Mouse (Mus musculus) frontal cortex, postnatal 25 days (tissue): ENCODE data around the gene Lamb2.

Experiments used
- DNase-seq, 2 experiments: peaks; one replicate each; pipeline ENCODE4 v3.0.0; 2022; ENCODE audit warnings: low spot score in 2 of 2

The Lamb2 gene

GRCm38 (mm10) chr9:108479721-108480351 lies at the start of gene Lamb2:
Gene Lamb2, plus strand, starts transcription at chr9:108479736.
- no peak for DNase-seq

- no peak for DNase-seq
Measured at GRCm38 (mm10) chr9:108431431-108432067, 48.0 kb upstream of the Lamb2 start.

- DNase-seq, result no peak
Measured at GRCm38 (mm10) chr9:108436182-108436581, 43.4 kb upstream of the Lamb2 start, which contains the start of gene BC048562. Gene BC048562, plus strand, starts transcription at chr9:108436482.

GRCm38 (mm10) chr9:108439176-108439575 lies 40.4 kb upstream of the Lamb2 start:
- no peak for DNase-seq

GRCm38 (mm10) chr9:108440485-108440884 lies 39.1 kb upstream of the Lamb2 start:
- peak in 1 of 2 experiments; percentile 24 for DNase-seq

DNA sequence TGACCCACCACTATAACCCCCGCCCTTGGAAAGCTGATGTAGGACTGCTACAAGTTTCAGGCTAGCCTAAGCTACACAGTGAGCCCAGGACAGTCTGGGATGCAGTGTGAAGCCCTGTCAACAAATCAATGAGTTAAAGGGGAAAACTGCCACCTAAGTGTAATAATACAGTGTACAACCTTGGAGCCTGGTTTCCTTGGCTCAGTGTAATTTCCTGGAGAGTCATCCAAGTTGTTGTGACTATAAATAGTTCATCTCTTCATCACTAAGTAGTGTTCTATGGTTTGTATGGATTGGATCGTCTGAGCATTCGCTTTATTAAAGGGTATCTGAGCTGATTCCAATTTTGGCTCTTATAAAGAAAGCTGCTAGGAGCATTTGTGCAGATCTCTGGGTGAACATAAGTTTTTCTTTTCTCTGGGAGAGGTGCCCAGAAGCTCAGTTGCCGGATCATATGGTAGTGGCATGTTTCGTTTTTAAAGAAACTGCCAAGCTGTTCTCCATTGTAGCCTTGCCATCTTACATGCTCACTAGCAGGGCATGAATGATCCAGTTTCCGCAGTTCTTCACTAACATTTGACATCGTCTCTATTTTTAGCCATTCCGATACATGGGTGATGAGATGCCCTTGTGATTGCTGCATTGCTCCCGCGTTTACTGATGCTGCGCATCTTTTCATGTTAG lies 38.2 kb upstream of the Lamb2 start:
- no peak for DNase-seq

DNA sequence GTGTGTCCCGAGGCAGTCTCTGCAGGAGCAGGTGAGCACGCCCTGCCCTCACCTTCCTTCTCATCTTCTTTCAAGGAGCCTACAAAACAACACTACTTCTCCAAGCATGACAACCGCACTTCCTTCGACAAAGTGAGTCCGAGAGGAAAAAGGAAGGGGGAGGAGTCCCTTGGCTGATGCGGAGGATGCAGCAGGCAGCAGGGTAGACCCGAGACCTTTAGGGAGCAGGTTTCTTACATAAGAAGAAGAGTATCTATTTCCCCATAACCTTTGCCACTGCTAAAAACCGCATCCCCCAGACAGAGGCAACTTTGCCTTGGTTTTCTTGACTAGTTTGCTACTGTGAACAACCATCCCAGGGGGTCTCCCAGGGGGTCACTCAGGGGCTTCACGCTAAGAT lies 34.4 kb upstream of the Lamb2 start:
- DNase-seq, result no peak

- DNase-seq, result peak in 1 of 2 experiments; percentile 38
Measured at GRCm38 (mm10) chr9:108449860-108450259, 29.7 kb upstream of the Lamb2 start.

DNA sequence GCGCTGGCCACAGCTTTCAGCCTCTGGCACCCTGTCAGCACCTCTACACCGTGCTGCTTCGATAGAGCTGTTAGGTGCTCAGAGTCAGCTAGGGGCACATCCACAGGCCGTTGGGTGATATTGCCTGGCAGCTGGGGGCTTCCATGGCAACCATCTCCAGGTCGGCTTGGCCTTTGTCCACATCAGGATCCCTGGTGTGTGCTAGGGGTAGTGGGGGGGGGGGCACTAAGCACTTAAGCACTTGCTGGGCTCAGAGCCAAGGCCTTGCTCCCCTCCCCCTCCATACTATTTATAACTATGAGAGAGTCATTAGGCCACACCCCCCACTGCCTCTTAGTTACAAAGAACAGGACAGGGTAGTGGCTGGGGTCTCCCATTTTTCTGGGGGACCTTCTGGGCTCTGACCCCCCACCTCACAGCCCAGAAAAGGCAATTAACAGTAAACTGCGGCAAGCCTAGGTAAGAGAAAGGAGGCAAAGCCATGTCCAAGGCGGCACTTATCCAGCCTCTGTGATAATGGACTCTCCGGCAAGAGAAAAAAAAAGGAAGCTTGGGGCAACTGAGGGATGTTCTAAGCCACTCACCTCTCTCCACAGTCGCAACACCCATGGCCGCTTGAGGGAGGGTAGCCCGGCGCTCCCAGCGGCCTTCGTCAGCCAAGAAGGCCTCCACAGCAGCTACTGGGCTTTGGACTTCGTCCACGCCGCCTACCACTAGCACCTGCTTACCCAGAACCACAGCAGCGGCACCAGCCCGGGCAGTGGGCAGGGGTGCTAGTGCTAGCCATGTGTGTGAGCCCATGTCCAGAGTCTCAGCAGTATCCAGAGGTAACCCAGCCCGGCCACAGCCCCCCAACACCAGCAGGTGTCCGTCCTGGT lies 29.0 kb upstream of the Lamb2 start:
- DNase-seq, result no peak

- no peak for DNase-seq
Measured at GRCm38 (mm10) chr9:108451170-108451493, 28.4 kb upstream of the Lamb2 start.

DNA sequence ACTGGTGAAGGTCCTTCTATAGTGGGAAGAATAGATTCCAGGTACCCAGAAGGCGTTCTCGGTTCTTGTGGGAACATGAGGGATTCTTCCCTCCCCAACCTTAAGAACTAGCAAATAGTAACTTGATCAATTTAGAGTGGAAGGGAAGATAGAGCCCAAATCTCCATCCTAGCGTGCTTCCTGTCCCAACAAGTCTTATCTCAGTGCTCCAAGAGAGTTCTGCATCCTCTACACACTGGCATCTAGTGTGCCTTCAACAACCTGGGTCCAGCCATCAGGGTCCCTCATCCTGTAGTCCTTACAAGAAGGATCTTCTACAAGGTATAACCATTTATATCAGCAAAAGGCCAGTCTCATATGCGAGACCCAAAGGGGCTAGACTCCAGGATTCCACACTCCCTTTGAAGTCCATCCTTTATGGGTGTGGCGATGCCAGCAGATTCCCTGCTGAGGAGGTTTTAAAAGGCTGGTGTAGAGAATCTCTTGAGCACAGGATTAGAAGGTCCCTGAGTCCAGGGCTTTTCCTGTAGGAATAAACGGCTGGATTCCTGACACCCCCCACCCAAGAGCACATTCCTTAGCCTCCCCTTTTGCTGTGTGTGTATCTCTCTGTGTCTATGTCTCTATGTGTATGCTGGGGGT lies 27.9 kb upstream of the Lamb2 start:
- no peak for DNase-seq

- peak; percentile 70 to 82 for DNase-seq
Measured at GRCm38 (mm10) chr9:108452291-108452906, 27.1 kb upstream of the Lamb2 start.

DNA sequence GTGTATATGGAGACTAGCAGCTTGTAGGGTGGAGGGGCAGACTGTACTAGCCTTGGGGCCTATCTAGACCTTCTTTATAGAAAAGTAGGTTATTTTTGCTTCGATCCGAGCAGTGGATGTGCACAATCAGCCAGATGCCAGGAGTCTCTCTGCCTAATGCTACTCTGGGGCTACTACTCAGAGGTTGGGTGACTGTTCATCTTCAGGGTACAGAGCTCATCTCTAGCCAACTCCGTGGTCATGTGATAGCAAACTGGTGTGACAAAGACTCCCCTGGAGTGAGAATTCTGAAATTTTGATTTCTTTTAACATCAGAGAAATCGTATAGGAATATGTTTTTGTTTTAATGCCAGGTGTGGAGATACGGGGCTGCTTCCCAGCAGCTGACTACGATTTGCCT lies 26.6 kb upstream of the Lamb2 start:
- DNase-seq, result no peak

DNA sequence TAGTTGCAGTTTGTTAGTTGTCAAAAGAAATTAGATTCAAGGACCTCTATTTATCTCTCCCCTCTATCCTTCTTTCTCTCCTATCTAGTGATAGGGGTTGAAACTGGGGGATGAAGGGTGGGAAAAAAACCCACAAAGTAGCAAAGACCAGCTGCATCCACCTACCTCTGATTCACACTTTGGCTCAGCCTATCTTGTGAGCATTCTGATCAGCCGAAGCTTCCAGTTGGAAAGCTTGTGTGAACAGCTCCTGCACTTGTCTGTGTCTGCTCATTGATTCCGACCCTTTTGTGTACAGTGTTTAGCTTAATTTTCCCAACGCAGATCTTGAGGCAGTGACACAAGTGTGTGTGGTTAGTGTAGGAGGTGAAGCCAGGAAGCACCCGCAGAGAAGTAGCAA lies 26.1 kb upstream of the Lamb2 start:
- no peak for DNase-seq

DNA sequence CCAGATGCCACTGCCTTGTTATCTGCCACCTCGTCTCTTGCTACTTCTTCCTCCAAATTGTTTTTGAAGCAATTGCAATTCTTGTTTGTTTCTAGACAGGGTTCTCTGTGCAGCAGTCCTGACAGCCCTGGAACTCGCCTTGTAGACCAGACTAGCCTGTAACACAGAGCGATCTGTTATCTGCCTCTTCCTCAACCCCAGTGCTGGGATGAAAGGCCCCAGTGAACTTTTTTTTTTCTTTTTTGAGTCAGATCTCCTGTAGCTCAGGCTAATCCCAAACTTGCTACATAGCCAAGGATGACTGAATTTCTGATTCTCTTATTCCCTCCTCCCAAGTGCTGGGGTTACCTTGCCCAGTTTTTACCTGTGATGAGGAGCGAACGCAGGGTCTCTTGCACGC lies 25.1 kb upstream of the Lamb2 start:
- DNase-seq, result no peak

GRCm38 (mm10) chr9:108455747-108456571 lies 23.6 kb upstream of the Lamb2 start:
- DNase-seq, result no peak

- DNase-seq, result no peak
Measured at GRCm38 (mm10) chr9:108456953-108457352, 22.6 kb upstream of the Lamb2 start.

- no peak for DNase-seq
Measured at GRCm38 (mm10) chr9:108459939-108460318, 19.6 kb upstream of the Lamb2 start.

DNA sequence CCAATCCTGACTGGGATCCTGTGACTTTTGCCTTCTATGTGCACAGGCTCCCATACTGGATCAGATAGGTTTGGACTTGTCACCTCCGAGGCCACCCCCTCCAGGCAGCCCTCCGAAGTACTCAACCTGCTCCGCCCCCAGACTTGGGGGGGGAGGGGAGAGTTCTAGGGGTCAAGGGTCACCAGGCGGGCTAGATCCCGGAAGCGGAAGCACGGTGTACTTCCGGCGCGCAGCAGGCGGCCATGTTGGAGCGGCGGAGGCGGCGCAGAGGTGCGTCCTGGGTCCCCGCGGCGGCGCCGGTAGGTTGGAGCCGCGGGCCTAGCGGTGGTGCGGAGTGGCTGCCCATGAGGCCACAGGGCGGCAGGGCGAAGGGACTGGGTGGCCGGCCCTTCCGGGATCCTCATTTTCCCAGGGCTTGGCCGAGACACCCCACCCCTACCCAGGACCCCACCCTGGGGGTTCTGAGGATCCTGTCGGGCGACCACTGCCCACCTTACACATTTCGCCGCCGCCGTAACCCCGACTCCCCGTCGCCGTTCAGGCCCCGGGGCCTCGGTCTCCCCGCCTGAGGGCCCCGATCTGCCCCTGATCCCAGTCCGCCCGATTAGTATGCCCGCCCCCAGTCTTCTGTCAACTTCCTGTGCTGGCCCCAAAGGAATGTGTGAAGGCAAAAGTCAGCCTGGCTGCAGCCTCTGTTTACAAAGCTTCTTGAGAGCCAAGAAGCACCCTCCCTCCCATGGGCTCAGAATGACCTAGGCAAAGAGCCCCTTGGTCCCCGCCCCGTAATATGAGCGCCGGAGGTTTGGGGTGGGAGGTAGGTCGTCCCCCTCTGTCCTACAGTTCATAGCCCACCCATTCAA lies 19.0 kb upstream of the Lamb2 start, which contains the start of gene Ccdc71:
TSS of gene Ccdc71 (plus strand) at position 209 of the 860 bp plus-strand sequence.
- DNase-seq, result peak; percentile 70 to 82
